Mouse (Mus musculus) liver, adult 10 weeks (tissue): ENCODE results near the gene Rev3l. TPM values are rescaled to one million over a fixed set of nuclear protein-coding genes. Genes with fewer than 3 reads are reported as not detected.

Experiments used
- polyA plus RNA-seq: library from polyadenylated mRNA; stranded (reverse); fragments of 350-450 nt; fragmentation: Illumina TruSeq; extraction: RNeasy Lipid Tissue Mini Kit (QIAGEN cat#74804); gene quantifications from one replicate; pipeline ENCODE4 v1.2.3, GENCODE M21; 2014; ENCODE audit warnings: low read depth, low replicate concordance

Rev3l gene
- polyA plus RNA-seq = 16.9 TPM

DNA sequence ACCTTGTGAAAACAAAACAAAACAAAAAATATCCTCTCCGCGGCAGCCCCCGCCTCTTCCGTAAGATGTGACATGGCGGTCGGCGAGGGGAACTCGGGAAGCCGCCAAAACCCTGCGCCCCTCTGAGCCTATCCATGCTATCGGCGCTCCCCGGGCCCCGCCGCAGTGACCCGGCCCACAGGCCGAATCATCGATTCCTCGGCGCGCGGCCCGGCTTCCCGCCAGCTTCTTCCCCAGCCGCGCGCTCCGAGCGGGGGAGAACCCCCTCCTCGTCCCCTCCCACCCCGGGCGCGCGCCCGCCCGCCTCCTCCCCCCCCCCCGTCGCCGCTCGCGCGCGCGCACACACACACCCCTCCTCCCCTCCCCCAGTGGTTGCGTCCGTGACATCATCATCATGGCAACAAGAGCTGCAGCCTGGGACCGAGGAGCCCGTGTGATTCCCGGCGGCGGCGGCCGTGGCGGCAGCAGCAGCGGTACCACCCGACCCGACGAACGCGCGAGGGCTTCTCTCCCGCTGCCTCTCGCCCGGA is at the start of gene Rev3l:
Gene Rev3l (plus strand): TSS at position 383 of the 530 bp plus-strand sequence.

GRCm38 (mm10) chr10:39898874-39899371 is 167.0 kb downstream of the Rev3l start, which contains the start of gene Mfsd4b4:
Mfsd4b4 (minus strand) TSS chr10:39899238.

Other genes with a start within 250 kb of the Rev3l start
- 2.5 TPM for gene Traf3ip2, start 119.2 kb upstream of the Rev3l start, polyA plus RNA-seq
- 3.7 TPM for gene Mfsd4b4, start 167.1 kb downstream of the Rev3l start, polyA plus RNA-seq
- gene Mfsd4b2, start 194.8 kb downstream of the Rev3l start, polyA plus RNA-seq = not detected
- gene Mfsd4b3, start 228.0 kb downstream of the Rev3l start, polyA plus RNA-seq = 20.1 TPM